Mouse (Mus musculus): ENCODE results near the gene Gm5936.
"Not testable (repeated sequence)": the region's sequence is repeated elsewhere in the genome, so short reads cannot be mapped to it uniquely, and the experiment has no call there.

DNA sequence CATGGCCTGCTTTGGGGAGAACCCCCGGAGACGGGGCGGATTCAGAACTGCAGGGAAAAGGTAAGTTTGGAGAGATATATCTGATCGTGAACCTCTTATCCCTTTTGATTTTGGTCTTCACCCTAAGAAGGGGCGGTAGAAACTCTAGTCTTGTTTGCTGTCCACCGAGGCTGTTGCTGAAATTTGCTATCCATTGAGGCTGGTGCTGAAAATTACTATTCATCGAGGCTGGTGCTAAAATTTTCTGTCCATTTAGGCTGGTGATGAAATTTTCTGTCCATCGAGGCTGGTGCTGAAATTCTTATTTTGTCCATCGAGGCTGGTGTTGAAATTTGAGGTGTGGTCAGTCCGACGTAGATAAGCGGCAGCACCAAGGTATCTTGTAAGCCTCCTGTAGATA lies 19.1 kb downstream of the Gm5936 start:
- not testable (repeated sequence) for TF ChIP-seq CTCF, EP300 (IDR thresholded peaks at IDR 0.05; ENCODE audit: low read depth)
